Mouse (Mus musculus) C2C12 (cell line): ENCODE measurements at regions not wholly inside any gene's neighbourhood (a gene's known extent, or its start where the extent isn't known, plus 50 kb on each side); places are given as distances from the start of the nearest gene placed in this dataset.
A peak's percentile ranks its signal among the peaks of the same experiment; 100 is the strongest.

Experiments used
- CEBPB ChIP-seq: IDR thresholded peaks from one replicate; pipeline ENCODE4 v1.6.1; 2011; ENCODE audit warnings: low read depth, mild to moderate bottlenecking, control low read depth, moderate library complexity
- CTCF ChIP-seq: IDR thresholded peaks from one replicate; pipeline ENCODE4 v1.5.1; 2011; ENCODE audit not compliant: control insufficient read depth, insufficient read depth, insufficient read length
- MAX ChIP-seq: IDR thresholded peaks from one replicate; pipeline ENCODE4 v1.6.1; 2011; ENCODE audit warnings: mild to moderate bottlenecking, control low read depth
- MYOD1 ChIP-seq: IDR thresholded peaks from one replicate; pipeline ENCODE4 v1.6.1; 2011; ENCODE audit warnings: low read depth; ENCODE audit not compliant: control insufficient read depth, insufficient read length
- USF1 ChIP-seq: IDR thresholded peaks from one replicate; pipeline ENCODE4 v1.6.1; 2011; ENCODE audit warnings: low read depth, mild to moderate bottlenecking, control low read depth, moderate library complexity

GRCm38 (mm10) chr10:117494171-117494701 lies 114.4 kb upstream of the Cpsf6 start:
- TF ChIP-seq CTCF, result no peak
- TF ChIP-seq MAX, result no peak
- TF ChIP-seq USF1, result peak; percentile 70
- TF ChIP-seq CEBPB, result no peak
- no peak for TF ChIP-seq MYOD1
